Mouse (Mus musculus): Measurements from ENCODE around the gene Man2b1.
A peak's percentile ranks its signal among the peaks of the same experiment; 100 is the strongest.

Man2b1 gene

GRCm38 (mm10) chr8:85083108-85083813, at the start of gene Man2b1:
Gene Man2b1, plus strand, starts transcription at chr8:85083270.
- peak; percentile 96 to 97 for DNase-seq

GRCm38 (mm10) chr8:85033867-85034266, 49.2 kb upstream of the Man2b1 start:
- DNase-seq: peak; percentile 38 to 58

GRCm38 (mm10) chr8:85034764-85035163, 48.3 kb upstream of the Man2b1 start:
- peak; percentile 86 to 88 for DNase-seq

GRCm38 (mm10) chr8:85035165-85035727, 47.8 kb upstream of the Man2b1 start:
- no peak for DNase-seq

GRCm38 (mm10) chr8:85035728-85036310, 47.3 kb upstream of the Man2b1 start:
- peak in 1 of 2 experiments; percentile 44 for DNase-seq

GRCm38 (mm10) chr8:85036381-85036717, 46.7 kb upstream of the Man2b1 start:
- no peak for DNase-seq

GRCm38 (mm10) chr8:85036718-85037365, 46.2 kb upstream of the Man2b1 start, which contains the start of gene Tnpo2:
Gene Tnpo2, plus strand, starts transcription at chr8:85036915.
- DNase-seq: peak; percentile 95 to 98

GRCm38 (mm10) chr8:85037366-85037680, 45.7 kb upstream of the Man2b1 start:
- no peak for DNase-seq

- DNase-seq: peak in 1 of 2 experiments; percentile 60
Observed at GRCm38 (mm10) chr8:85037681-85038531, 45.2 kb upstream of the Man2b1 start.

GRCm38 (mm10) chr8:85043619-85044018, 39.5 kb upstream of the Man2b1 start:
- no peak for DNase-seq

GRCm38 (mm10) chr8:85057367-85057766, 25.7 kb upstream of the Man2b1 start:
- no peak for DNase-seq

GRCm38 (mm10) chr8:85059879-85060616, 23.0 kb upstream of the Man2b1 start, which contains the start of gene Fbxw9:
Gene Fbxw9, plus strand, starts transcription at chr8:85060055.
- DNase-seq: peak; percentile 95

- no peak for DNase-seq
Observed at GRCm38 (mm10) chr8:85062603-85063002, 20.5 kb upstream of the Man2b1 start.

- peak; percentile 89 to 93 for DNase-seq
Observed at GRCm38 (mm10) chr8:85065213-85065612, 17.9 kb upstream of the Man2b1 start.

- DNase-seq: no peak
Observed at GRCm38 (mm10) chr8:85067155-85067554, 15.9 kb upstream of the Man2b1 start.

- DNase-seq: no peak
Observed at GRCm38 (mm10) chr8:85067982-85068381, 15.1 kb upstream of the Man2b1 start, which contains the start of gene Gm5741. Gene Gm5741, minus strand, starts transcription at chr8:85067982.

- peak; percentile 49 to 72 for DNase-seq
Observed at GRCm38 (mm10) chr8:85071041-85071440, 12.0 kb upstream of the Man2b1 start.

GRCm38 (mm10) chr8:85071514-85072281, 11.4 kb upstream of the Man2b1 start, which contains the start of gene Dhps:
Gene Dhps, plus strand, starts transcription at chr8:85071757.
- DNase-seq: peak; percentile 95

GRCm38 (mm10) chr8:85072364-85072929, 10.6 kb upstream of the Man2b1 start:
- DNase-seq: no peak

- no peak for DNase-seq
Observed at GRCm38 (mm10) chr8:85073041-85073612, 9.9 kb upstream of the Man2b1 start.

All from kidney, postnatal 36 days (tissue).